Mouse (Mus musculus) stomach, embryonic 14.5 days (tissue): ENCODE results near the gene Gnb1l. TPM values are rescaled to one million over a fixed set of nuclear protein-coding genes. Genes with fewer than 3 reads are reported as not detected.

Source experiments
- ATAC-seq: fragments of 200-750 bp; cut with Nextera tagmentation; 2 replicates; pipeline ENCODE4 v1.8.0; 2017; ENCODE audit warnings: low read depth, moderate TSS enrichment; ENCODE audit not compliant: insufficient number of reproducible peaks, insufficient read depth, low FRiP score
- H3K27ac ChIP-seq: fragments of 300-500 bp; sonication (generic); 2 replicates; pipeline ENCODE4 v1.5.1; 2014; ENCODE audit warnings: mild to moderate bottlenecking, low read length, moderate library complexity, mixed read lengths
- H3K27me3 ChIP-seq: fragments of 300-500 bp; sonication (generic); 2 replicates; pipeline ENCODE4 v1.6.1; 2014; ENCODE audit warnings: low read length, control low read depth, mixed read lengths; ENCODE audit not compliant: control insufficient read depth, insufficient read depth
- H3K36me3 ChIP-seq: fragments of 300-500 bp; sonication (generic); 2 replicates; pipeline ENCODE4 v1.6.1; 2014; ENCODE audit warnings: mild to moderate bottlenecking, control low read depth, low read length, moderate library complexity, mixed read lengths; ENCODE audit not compliant: control insufficient read depth, insufficient read depth
- H3K4me1 ChIP-seq: fragments of 300-500 bp; sonication (generic); 2 replicates; pipeline ENCODE4 v1.6.1; 2014; ENCODE audit warnings: low read length, control low read depth, mixed read lengths; ENCODE audit not compliant: control insufficient read depth, insufficient read depth
- H3K4me2 ChIP-seq: fragments of 300-500 bp; sonication (generic); replicated peaks from 2 replicates; pipeline ENCODE4 v1.6.1; 2014; ENCODE audit warnings: low read depth, low read length, control low read depth
- H3K4me3 ChIP-seq: fragments of 300-500 bp; sonication (generic); 2 replicates; pipeline ENCODE4 v1.5.1; 2014; ENCODE audit warnings: low read depth, low read length, control low read depth
- H3K9ac ChIP-seq: fragments of 300-500 bp; sonication (generic); replicated peaks from 2 replicates; pipeline ENCODE4 v1.6.1; 2014; ENCODE audit warnings: low read depth, mild to moderate bottlenecking, control low read depth, low read length, moderate library complexity, mixed read lengths
- H3K9me3 ChIP-seq: fragments of 300-500 bp; sonication (generic); 2 replicates; pipeline ENCODE4 v1.6.1; 2016; ENCODE audit warnings: low read depth, low read length, control low read depth; ENCODE audit not compliant: control insufficient read depth
- WGBS: fragments of 180-500 bp; shearing (Covaris S2); extraction: QIAGEN DNeasy Blood & Tissue Kit; methylation state at CpG from one replicate; pipeline ENCODE4 v1.1.7; 2014; 5-methylcytosine and 5-hydroxymethylcytosine counted together
- polyA plus RNA-seq: library from polyadenylated mRNA; unstranded; fragments of >200 nt; fragmentation: Nextera tagmentation; extraction: Ambion mirVana; gene quantifications from 2 replicates; pipeline ENCODE4 v1.2.1, GENCODE M21; 2014

Gene Gnb1l
- polyA plus RNA-seq, 1 experiment from 2014 or later = 15.5 TPM

DNA sequence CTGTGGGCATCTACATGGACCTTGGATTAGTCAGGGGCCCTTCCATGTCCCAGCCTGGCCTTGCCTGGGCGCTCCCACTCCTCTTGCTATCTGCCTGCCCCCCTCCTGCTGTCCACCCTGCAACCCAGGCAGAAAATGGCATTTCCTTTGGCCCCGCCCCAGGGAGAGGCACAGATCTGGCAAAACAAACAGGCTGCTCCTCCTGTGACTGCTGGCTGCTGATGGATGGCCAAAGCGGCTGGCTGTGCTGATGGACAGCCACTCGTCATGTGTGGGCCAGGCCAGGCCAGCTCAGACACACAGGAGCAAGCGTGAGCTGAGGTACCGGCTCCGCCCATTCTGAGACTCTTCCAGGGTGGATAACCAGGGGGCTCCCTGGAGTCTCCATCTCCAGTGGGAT is 102.9 kb downstream of the Gnb1l start:
- no peak; the same call in 1 of the 2 replicates for ATAC-seq
- Histone ChIP-seq H3K27me3 (no peaks in the 10 kb centered on the region), H3K4me2 (no peak overlapping the region)

DNA sequence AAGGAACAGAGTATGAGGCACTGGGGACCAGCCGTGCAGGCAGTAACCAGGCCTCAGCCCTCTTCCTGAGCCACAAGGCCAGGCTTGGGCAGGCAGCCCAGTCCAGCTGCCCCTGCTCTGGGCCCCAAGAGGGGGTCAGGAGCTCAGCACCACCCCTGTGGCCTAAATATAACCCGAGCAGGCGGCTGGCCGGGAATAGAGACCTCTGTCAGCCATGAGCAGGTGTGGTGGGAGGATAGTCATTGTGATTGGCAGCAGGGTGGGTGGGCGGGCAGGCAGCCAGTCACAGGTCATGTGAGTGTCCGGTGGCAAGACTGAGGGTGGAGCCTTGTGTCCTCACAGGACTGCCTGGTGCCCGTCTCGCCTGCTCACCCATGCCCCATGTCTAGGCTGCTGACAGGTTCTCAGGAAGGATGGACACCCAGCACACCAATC is 105.8 kb downstream of the Gnb1l start:
- Histone ChIP-seq H3K36me3 (no peaks in the 10 kb centered on the region), H3K9me3 (no peaks in the 10 kb centered on the region), H3K4me2 (no peak overlapping the region), H3K27ac (no peak overlapping the region; the same call in 1 of the 2 replicates), H3K9ac (no peak overlapping the region), H3K27me3 (no peaks in the 10 kb centered on the region), H3K4me3 (no peak overlapping the region), H3K4me1 (peaks cover 18% of the 10 kb centered on the region; the same call in 1 of the 2 replicates)
- ATAC-seq = 0 out of 2 replicates have a peak, but pooled peaks have one; percentile 10
- 50% methylated on average over 8 of the region's 8 CpGs for WGBS

More for the DNA sequence above, 102.9 kb downstream of the Gnb1l start:
- Histone ChIP-seq H3K4me3 (no peak overlapping the region), H3K27ac (no peak overlapping the region), H3K9me3 (no peaks in the 10 kb centered on the region), H3K4me1 (peaks cover 10% of the 10 kb centered on the region; the same call in 1 of the 2 replicates), H3K36me3 (no peaks in the 10 kb centered on the region), H3K9ac (no peak overlapping the region)
- WGBS = 53% methylated on average over 7 of the region's 7 CpGs

DNA sequence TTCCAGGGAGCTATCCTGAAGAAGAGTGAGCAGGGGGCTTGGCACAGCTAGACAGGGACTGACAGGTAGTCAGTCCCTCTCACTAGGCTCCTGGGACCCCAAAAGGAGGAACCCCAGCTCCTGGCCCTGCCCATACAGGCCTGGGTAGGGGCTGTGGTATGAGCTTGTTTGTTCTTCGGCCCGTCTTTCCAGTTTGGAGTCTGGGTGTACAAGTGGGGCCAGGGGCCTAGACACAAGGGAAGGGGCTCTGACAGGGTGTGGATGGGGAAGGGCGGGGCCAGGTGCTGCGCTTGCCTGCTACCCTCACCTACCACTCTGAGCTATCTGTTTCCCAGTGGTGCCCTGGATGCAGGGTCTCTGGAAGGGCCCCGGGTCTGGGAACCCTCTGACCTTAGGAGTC is 107.2 kb downstream of the Gnb1l start:
- H3K9ac ChIP-seq = no peak overlapping the region
- whole genome bisulfite sequencing = 55% methylated on average over 5 of the region's 5 CpGs
- ATAC-seq = peak; percentile 62
- peak overlapping the region; percentile 52 for H3K27ac ChIP-seq
- no peaks in the 10 kb centered on the region for H3K36me3 ChIP-seq
- H3K4me1 ChIP-seq = peaks cover 18% of the 10 kb centered on the region; the same call in 1 of the 2 replicates
- H3K4me2 ChIP-seq = 0 out of 2 replicates have a peak overlapping the region, but pooled peaks have one; percentile 14
- no peaks in the 10 kb centered on the region for H3K27me3 ChIP-seq
- no peak overlapping the region for H3K4me3 ChIP-seq
- H3K9me3 ChIP-seq = no peaks in the 10 kb centered on the region

DNA sequence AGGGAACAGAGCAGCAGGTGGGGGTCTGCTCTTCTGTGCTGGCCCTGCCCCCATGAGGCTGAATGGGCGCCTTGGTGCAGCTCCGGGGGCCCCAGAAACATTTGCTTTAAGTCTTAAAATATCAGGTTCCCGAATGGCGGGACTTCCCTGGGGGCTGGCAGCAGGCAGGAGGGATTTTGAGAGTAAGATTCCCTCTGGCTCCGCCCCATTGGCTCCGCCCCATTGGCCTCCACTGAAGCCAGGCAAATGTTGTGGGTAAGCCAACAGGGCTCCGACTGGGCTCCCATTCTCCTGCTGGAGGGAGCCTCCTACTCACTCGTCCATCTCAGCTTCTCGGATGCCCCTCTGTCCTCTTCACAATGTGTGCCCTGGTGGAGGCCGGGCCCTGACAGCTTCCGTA is 109.7 kb downstream of the Gnb1l start:
- Histone ChIP-seq H3K4me3 (no peak overlapping the region), H3K27ac (no peak overlapping the region), H3K4me2 (peak overlapping the region; percentile 8; the same call in 1 of the 2 replicates), H3K9me3 (no peaks in the 10 kb centered on the region), H3K4me1 (peaks cover 35% of the 10 kb centered on the region), H3K27me3 (no peaks in the 10 kb centered on the region), H3K36me3 (no peaks in the 10 kb centered on the region), H3K9ac (no peak overlapping the region)
- WGBS = 15% methylated on average over 11 of the region's 11 CpGs
- ATAC-seq = no peak

DNA sequence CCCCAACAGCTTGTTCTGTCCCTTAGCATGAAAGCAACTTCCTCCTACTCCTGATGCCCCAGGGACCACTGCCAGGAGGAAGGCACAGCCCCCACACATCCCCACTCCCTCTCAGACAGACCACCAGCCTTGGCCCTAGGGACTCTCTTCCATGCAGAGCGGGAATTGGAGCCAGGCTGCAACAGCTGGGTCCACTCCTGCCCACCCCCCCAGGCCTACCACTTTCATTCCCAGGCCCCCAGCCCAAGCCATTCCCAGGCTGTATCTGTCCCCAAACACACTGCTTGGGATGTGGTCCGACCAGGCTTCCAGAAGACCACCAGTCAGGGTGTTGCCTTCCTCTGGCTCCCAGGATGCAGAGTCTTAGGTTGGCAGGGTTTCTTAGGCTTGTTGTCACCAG is 110.6 kb downstream of the Gnb1l start:
- no peak overlapping the region for H3K9ac ChIP-seq
- no peaks in the 10 kb centered on the region for H3K36me3 ChIP-seq
- no peak overlapping the region for H3K27ac ChIP-seq
- H3K27me3 ChIP-seq = no peaks in the 10 kb centered on the region
- H3K9me3 ChIP-seq = no peaks in the 10 kb centered on the region
- peaks cover 33% of the 10 kb centered on the region for H3K4me1 ChIP-seq
- ATAC-seq = no peak
- H3K4me3 ChIP-seq = no peak overlapping the region
- no peak overlapping the region for H3K4me2 ChIP-seq
- 60% methylated on average over 2 of the region's 2 CpGs for WGBS

DNA sequence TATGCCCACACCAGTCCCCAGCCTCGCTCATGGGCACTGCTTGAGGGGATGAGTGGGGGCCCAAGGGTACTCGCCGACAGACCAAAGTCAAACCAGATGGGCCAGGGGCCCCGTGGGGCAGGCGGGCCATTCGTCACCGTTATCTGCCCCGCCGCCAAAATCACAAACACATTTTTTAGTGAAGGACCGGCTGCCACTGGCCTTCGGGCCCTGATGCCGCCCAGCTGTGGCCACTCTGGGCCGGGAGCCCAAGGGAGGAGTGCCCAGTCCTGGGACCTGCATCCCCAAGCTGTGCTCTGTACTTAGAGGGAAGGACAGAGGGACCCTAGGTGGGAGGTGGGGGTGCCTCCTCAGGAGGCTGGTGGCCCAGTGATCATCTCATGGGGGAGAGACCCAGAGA is 113.2 kb downstream of the Gnb1l start:
- Histone ChIP-seq H3K4me2 (no peak overlapping the region), H3K9me3 (no peaks in the 10 kb centered on the region), H3K4me1 (peaks cover 24% of the 10 kb centered on the region), H3K9ac (no peak overlapping the region), H3K4me3 (no peak overlapping the region), H3K27me3 (no peaks in the 10 kb centered on the region), H3K27ac (no peak overlapping the region), H3K36me3 (no peaks in the 10 kb centered on the region)
- WGBS = 28% methylated on average over 13 of the region's 13 CpGs
- ATAC-seq = no peak

DNA sequence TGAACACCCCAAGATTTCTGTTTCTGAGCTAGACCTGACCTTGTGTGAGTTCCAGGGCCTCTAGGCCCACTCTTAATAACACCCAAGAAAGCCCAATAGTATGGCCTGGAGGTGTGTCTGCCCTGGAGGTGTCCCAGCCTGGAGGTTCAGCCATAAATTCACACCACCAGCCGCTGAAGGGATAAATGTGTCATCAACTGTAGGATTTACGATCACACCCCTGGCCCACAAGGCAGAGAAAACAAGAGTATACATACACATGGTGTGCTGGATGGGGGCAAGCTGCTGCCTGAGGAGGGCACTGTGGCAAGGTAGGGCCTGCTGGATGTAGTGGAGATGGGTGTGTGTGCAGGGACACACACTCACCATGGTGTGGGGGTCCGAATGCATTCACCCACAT is 114.8 kb downstream of the Gnb1l start:
- Histone ChIP-seq H3K27ac (no peak overlapping the region), H3K9ac (no peak overlapping the region), H3K36me3 (no peaks in the 10 kb centered on the region), H3K4me2 (no peak overlapping the region), H3K9me3 (no peaks in the 10 kb centered on the region), H3K27me3 (0 out of 2 replicates have a peak, but pooled peaks cover 4% of the 10 kb centered on the region), H3K4me1 (peaks cover 25% of the 10 kb centered on the region), H3K4me3 (no peak overlapping the region)
- WGBS = 67% methylated on average over 3 of the region's 3 CpGs
- ATAC-seq = no peak

Other genes starting within 250 kb of the Gnb1l start
- 613 and 635 TPM in 2 replicates for gene Ranbp1, start 250.0 kb upstream of the Gnb1l start, polyA plus RNA-seq
- not detected in 2 replicates for gene Gm49776, start 240.4 kb upstream of the Gnb1l start, polyA plus RNA-seq
- 42.3 and 43.3 TPM in 2 replicates for gene Dgcr8, start 209.5 kb upstream of the Gnb1l start, polyA plus RNA-seq
- gene Tango2, start 150.6 kb upstream of the Gnb1l start, polyA plus RNA-seq = 27.2 and 27.4 TPM in 2 replicates
- gene Arvcf, start 150.5 kb upstream of the Gnb1l start, polyA plus RNA-seq = 26.9 and 27.9 TPM in 2 replicates
- gene Txnrd2, start 72.3 kb upstream of the Gnb1l start, polyA plus RNA-seq = 18.5 and 18.8 TPM in 2 replicates
- gene Comt, start 71.9 kb upstream of the Gnb1l start, polyA plus RNA-seq = 94.3 and 99.0 TPM in 2 replicates
- 3.1 and 3.5 TPM in 2 replicates for gene Rtl10, start 188 bp downstream of the Gnb1l start, polyA plus RNA-seq
- 0.53 and 1.1 TPM in 2 replicates for gene Tbx1, start 92.0 kb downstream of the Gnb1l start, polyA plus RNA-seq
- gene Gp1bb, start 123.7 kb downstream of the Gnb1l start, polyA plus RNA-seq = 1.1 and 1.5 TPM in 2 replicates
- gene Gm49601, start 127.7 kb downstream of the Gnb1l start, polyA plus RNA-seq = 0.67 and 1.3 TPM in 2 replicates
- 17.1 and 18.9 TPM in 2 replicates for gene Sept5, start 131.2 kb downstream of the Gnb1l start, polyA plus RNA-seq